Mouse (Mus musculus) kidney, adult 2 months (tissue): ENCODE measurements around the gene Vezt. TPM values are rescaled to one million over a fixed set of nuclear protein-coding genes. Genes with fewer than 3 reads are reported as not detected.

Experiments
- DNase-seq: peaks from one replicate; pipeline ENCODE4 v3.0.0; 2021
- H3K27ac ChIP-seq: fragments of 200-500 bp; 2 replicates; pipeline ENCODE4 v1.5.1; 2012; ENCODE audit warnings: low read depth, low read length, control low read depth, inconsistent platforms; ENCODE audit not compliant: insufficient read depth
- H3K27me3 ChIP-seq: fragments of 200-500 bp; replicated peaks from 2 replicates; pipeline ENCODE4 v1.6.1; 2012; ENCODE audit warnings: mild to moderate bottlenecking, moderate library complexity, low read length, inconsistent platforms; ENCODE audit not compliant: control insufficient read depth, insufficient read depth
- H3K36me3 ChIP-seq: fragments of 200-500 bp; 2 replicates; pipeline ENCODE4 v1.6.1; 2012; ENCODE audit warnings: mild to moderate bottlenecking, moderate library complexity, low read length, inconsistent platforms; ENCODE audit not compliant: control insufficient read depth, insufficient read depth
- H3K4me1 ChIP-seq: fragments of 200-500 bp; 2 replicates; pipeline ENCODE4 v1.6.1; 2011; ENCODE audit warnings: low read length; ENCODE audit not compliant: control insufficient read depth, insufficient read depth
- H3K4me3 ChIP-seq: fragments of 200-500 bp; 2 replicates; pipeline ENCODE4 v1.5.1; 2011; ENCODE audit warnings: mild to moderate bottlenecking, low read depth, low read length, control low read depth; ENCODE audit not compliant: insufficient read depth
- CTCF ChIP-seq: fragments of 200-500 bp; conservative IDR thresholded peaks from 2 replicates; pipeline ENCODE4 v1.5.1; 2011; ENCODE audit warnings: low read depth, mild to moderate bottlenecking, control low read depth, low read length, moderate library complexity, mixed read lengths; ENCODE audit not compliant: insufficient read depth, insufficient read length
- POLR2A ChIP-seq: fragments of 200-500 bp; IDR thresholded peaks from one replicate; pipeline ENCODE4 v1.6.1; 2011; ENCODE audit warnings: low read depth, low read length, control low read depth
- WGBS: fragments of 180-500 bp; shearing (Covaris S2); methylation state at CpG from one replicate; pipeline ENCODE4 v1.1.7; 2018; 5-methylcytosine and 5-hydroxymethylcytosine counted together
- polyA plus RNA-seq: library from polyadenylated mRNA; depleted of rRNA; stranded (reverse); fragments of >200 nt; gene quantifications from 2 replicates; pipeline ENCODE4 v1.2.3, GENCODE M21; 2012

Gene Vezt
- polyA plus RNA-seq, 1 experiment, result 12.2 TPM

- no peak for DNase-seq
- 100% methylated on average over 2 of the region's 2 CpGs for WGBS
- TF ChIP-seq POLR2A, result no peak
- no peak overlapping the region for H3K27ac ChIP-seq
- H3K36me3 ChIP-seq, result no peaks in the 10 kb centered on the region; the same call in 1 of the 2 replicates
- H3K4me1 ChIP-seq, result peaks cover 4% of the 10 kb centered on the region; the same call in 1 of the 2 replicates
- no peaks in the 10 kb centered on the region for H3K27me3 ChIP-seq
- H3K4me3 ChIP-seq, result no peak overlapping the region
These were observed 27.3 kb downstream of the Vezt start for GRCm38 (mm10) chr10:94008356-94008755.

- Histone ChIP-seq H3K27ac (no peak overlapping the region), H3K4me1 (no peaks in the 10 kb centered on the region), H3K27me3 (no peaks in the 10 kb centered on the region), H3K4me3 (no peak overlapping the region), H3K36me3 (peaks cover 9% of the 10 kb centered on the region)
- peak; percentile 68 for DNase-seq
- TF ChIP-seq CTCF (no peak), POLR2A (no peak)
- 70% methylated on average over 10 of the region's 10 CpGs for WGBS
These were observed 35.4 kb downstream of the Vezt start for GRCm38 (mm10) chr10:94000223-94000622.

GRCm38 (mm10) chr10:93999357-93999756 lies 36.3 kb downstream of the Vezt start:
- no peak overlapping the region for H3K4me3 ChIP-seq
- no peaks in the 10 kb centered on the region for H3K27me3 ChIP-seq
- H3K4me1 ChIP-seq, result no peaks in the 10 kb centered on the region
- no peak overlapping the region for H3K27ac ChIP-seq
- peak; percentile 29 for DNase-seq
- TF ChIP-seq POLR2A, result no peak
- TF ChIP-seq CTCF, result no peak
- peaks cover 9% of the 10 kb centered on the region for H3K36me3 ChIP-seq
- 78% methylated on average over 1 of the region's 1 CpGs for WGBS

- Histone ChIP-seq H3K27me3 (no peaks in the 10 kb centered on the region), H3K27ac (no peak overlapping the region), H3K4me3 (no peak overlapping the region), H3K36me3 (peaks cover 7% of the 10 kb centered on the region), H3K4me1 (no peaks in the 10 kb centered on the region)
- no peak for DNase-seq
- TF ChIP-seq POLR2A (no peak), CTCF (no peak)
- 100% methylated on average over 1 of the region's 1 CpGs for WGBS
These were observed 40.5 kb downstream of the Vezt start for GRCm38 (mm10) chr10:93995100-93995499.

GRCm38 (mm10) chr10:93994136-93994535 lies 41.5 kb downstream of the Vezt start:
- Histone ChIP-seq H3K4me1 (no peaks in the 10 kb centered on the region), H3K36me3 (peaks cover 6% of the 10 kb centered on the region), H3K27ac (no peak overlapping the region), H3K4me3 (no peak overlapping the region), H3K27me3 (no peaks in the 10 kb centered on the region)
- no peak for DNase-seq
- 93% methylated on average over 10 of the region's 10 CpGs for WGBS
- no peak for TF ChIP-seq CTCF
- no peak for TF ChIP-seq POLR2A

- DNase-seq, result no peak
- no peaks in the 10 kb centered on the region for H3K27me3 ChIP-seq
These were observed 50.3 kb downstream of the Vezt start for GRCm38 (mm10) chr10:93985357-93985756.

GRCm38 (mm10) chr10:93969306-93969705 lies 66.3 kb downstream of the Vezt start:
- no peak overlapping the region for H3K4me3 ChIP-seq
- H3K4me1 ChIP-seq, result no peaks in the 10 kb centered on the region
- TF ChIP-seq POLR2A (no peak), CTCF (no peak)
- no peaks in the 10 kb centered on the region for H3K27me3 ChIP-seq
- no peaks in the 10 kb centered on the region; the same call in 1 of the 2 replicates for H3K36me3 ChIP-seq
- no peak overlapping the region for H3K27ac ChIP-seq
- DNase-seq, result no peak
- 67% methylated on average over 10 of the region's 10 CpGs for WGBS

More at GRCm38 (mm10) chr10:93985357-93985756, 50.3 kb downstream of the Vezt start:
- Histone ChIP-seq H3K4me3 (no peak overlapping the region), H3K4me1 (no peaks in the 10 kb centered on the region), H3K27ac (no peak overlapping the region), H3K36me3 (peaks cover 2% of the 10 kb centered on the region)
- TF ChIP-seq POLR2A, result no peak
- TF ChIP-seq CTCF, result no peak

- Histone ChIP-seq H3K27me3 (no peaks in the 10 kb centered on the region), H3K27ac (no peak overlapping the region), H3K4me3 (no peak overlapping the region), H3K4me1 (no peaks in the 10 kb centered on the region), H3K36me3 (no peaks in the 10 kb centered on the region; the same call in 1 of the 2 replicates)
- no peak for DNase-seq
- TF ChIP-seq CTCF, result no peak
- TF ChIP-seq POLR2A, result no peak
These were observed 68.1 kb downstream of the Vezt start for GRCm38 (mm10) chr10:93967486-93967885.
